Mouse (Mus musculus) C2C12 (cell line): ENCODE results near the gene Ssb.

Source experiments
- CTCF ChIP-seq: IDR thresholded peaks from one replicate; pipeline ENCODE4 v1.5.1; 2011; ENCODE audit not compliant: control insufficient read depth, insufficient read depth, insufficient read length
- FOSL1 ChIP-seq: IDR thresholded peaks from one replicate; pipeline ENCODE4 v1.8.0; 2011; ENCODE audit warnings: mild to moderate bottlenecking, low read length; ENCODE audit not compliant: poor library complexity, insufficient read depth, severe bottlenecking
- MAX ChIP-seq: IDR thresholded peaks from one replicate; pipeline ENCODE4 v1.6.1; 2011; ENCODE audit warnings: mild to moderate bottlenecking, control low read depth
- USF1 ChIP-seq: IDR thresholded peaks from one replicate; pipeline ENCODE4 v1.6.1; 2011; ENCODE audit warnings: low read depth, mild to moderate bottlenecking, control low read depth, moderate library complexity

GRCm38 (mm10) chr2:69837996-69838395 is 23.4 kb upstream of the Ssb start:
- TF ChIP-seq FOSL1 = no peak
- no peak for TF ChIP-seq CTCF
- no peak for TF ChIP-seq MAX
- TF ChIP-seq USF1 = no peak
